In genomic region chr12:71136130-71136973, GRCm38 (mm10) we compare ENCODE assay signal across 8 mouse cellular contexts. TPM values are rescaled to one million over a fixed set of nuclear protein-coding genes. Genes with fewer than 3 reads are reported as not detected.
DNase-seq lines count a peak whose midpoint lies in the region; ATAC-seq and TF ChIP-seq lines count a peak whose summit lies in the region.

Timm9 (minus strand) TSS chr12:71136684.
2700049A03Rik (plus strand) TSS chr12:71136848.

- no peak for TF ChIP-seq EP300 in liver, embryonic 14.5 days (IDR thresholded peaks at IDR 0.05; ENCODE audit: low read depth)

- H3K4me2 ChIP-seq in forebrain, embryonic 11.5 days (ENCODE audit: low read depth, low read length, severe bottlenecking), result peak within 1 kb of the TSS; percentile 83
- H3K4me2 ChIP-seq in heart, embryonic 16.5 days (ENCODE audit: low read depth, low read length), result peak within 1 kb of the TSS; percentile 99
- peak within 1 kb of the TSS; percentile 82 for H3K4me2 ChIP-seq in liver, embryonic 14.5 days (ENCODE audit: low read depth)
- H3K4me2 ChIP-seq in neural tube, embryonic 11.5 days (ENCODE audit: low read depth), result peak within 1 kb of the TSS; percentile 79
- peak within 1 kb of the TSS; percentile 96 for H3K4me2 ChIP-seq in stomach, embryonic 16.5 days (ENCODE audit: low read depth, low read length)

- WGBS in forebrain, embryonic 11.5 days, result under 1% methylated on average over 52 of the region's 52 CpGs
- under 1% methylated on average over 52 of the region's 52 CpGs for WGBS in heart, embryonic 16.5 days
- under 1% methylated on average over 52 of the region's 52 CpGs for WGBS in liver, embryonic 14.5 days (ENCODE audit: insufficient replicate concordance)
- WGBS in neural tube, embryonic 11.5 days, result under 1% methylated on average over 52 of the region's 52 CpGs
- WGBS in stomach, embryonic 16.5 days, result under 1% methylated on average over 52 of the region's 52 CpGs

- H3K36me3 ChIP-seq in E14TG2a.4 (ENCODE audit: insufficient read depth, low read length), result peaks cover 52% of the 10 kb centered on the region
- peaks cover 5% of the 10 kb centered on the region; the same call in 1 of the 2 replicates for H3K36me3 ChIP-seq in forebrain, embryonic 11.5 days (ENCODE audit: control insufficient read depth, insufficient read depth, low read length)
- peaks cover 16% of the 10 kb centered on the region for H3K36me3 ChIP-seq in heart, embryonic 16.5 days (ENCODE audit: control insufficient read depth, insufficient read depth)
- H3K36me3 ChIP-seq in liver, embryonic 14.5 days (replicated peaks; ENCODE audit: control insufficient read depth, insufficient read depth, low read depth), result peaks cover 11% of the 10 kb centered on the region
- H3K36me3 ChIP-seq in neural tube, embryonic 11.5 days (ENCODE audit: control insufficient read depth, insufficient read depth, low read length), result peaks cover 6% of the 10 kb centered on the region
- H3K36me3 ChIP-seq in stomach, embryonic 16.5 days (ENCODE audit: control insufficient read depth, insufficient read depth, low read length), result peaks cover 6% of the 10 kb centered on the region; the same call in 1 of the 2 replicates

- peak within 1 kb of the TSS; percentile 100 for H3K4me3 ChIP-seq in E14TG2a.4 (replicated peaks; ENCODE audit: low read length)
- H3K4me3 ChIP-seq in forebrain, embryonic 11.5 days (ENCODE audit: low read depth, low read length), result peak within 1 kb of the TSS; percentile 86
- H3K4me3 ChIP-seq in heart, embryonic 16.5 days (ENCODE audit: low read length), result peak within 1 kb of the TSS; percentile 84
- peak within 1 kb of the TSS; percentile 97 to 99 for H3K4me3 ChIP-seq in liver, embryonic 14.5 days (ENCODE audit: insufficient read depth in 1 of 2, low read depth in 2 of 2, low read length in 2 of 2)
- H3K4me3 ChIP-seq in neural tube, embryonic 11.5 days (ENCODE audit: low read depth, low read length), result peak within 1 kb of the TSS; percentile 89
- peak within 1 kb of the TSS; percentile 98 for H3K4me3 ChIP-seq in stomach, embryonic 16.5 days (replicated peaks; ENCODE audit: low read length)

- peak within 1 kb of the TSS; percentile 41 for H3K27ac ChIP-seq in forebrain, embryonic 11.5 days (ENCODE audit: low read depth, low read length)
- peak within 1 kb of the TSS; percentile 85 for H3K27ac ChIP-seq in heart, embryonic 16.5 days (ENCODE audit: low read length)
- peak within 1 kb of the TSS; percentile 80 for H3K27ac ChIP-seq in liver, embryonic 14.5 days
- peak within 1 kb of the TSS; percentile 56 for H3K27ac ChIP-seq in neural tube, embryonic 11.5 days (ENCODE audit: low read depth, low read length)
- H3K27ac ChIP-seq in stomach, embryonic 16.5 days (ENCODE audit: low read length), result peak within 1 kb of the TSS; percentile 79

- ATAC-seq in forebrain, embryonic 11.5 days (replicated peaks; ENCODE audit: low FRiP score), result peak; percentile 93
- ATAC-seq in heart, embryonic 16.5 days (replicated peaks; ENCODE audit: extremely low read depth, insufficient read depth, low FRiP score), result peak; percentile 91
- ATAC-seq in liver, embryonic 14.5 days (ENCODE audit: insufficient read depth), result peak; percentile 85
- peak; percentile 92 for ATAC-seq in neural tube, embryonic 11.5 days (ENCODE audit: insufficient read depth, low FRiP score, low TSS enrichment)
- ATAC-seq in stomach, embryonic 16.5 days (ENCODE audit: insufficient read depth, low FRiP score), result peak; percentile 90

- peak; percentile 72 for DNase-seq in c-Kit-positive CD71-positive TER-119-negative erythroid progenitor cells, embryonic 14.5 days (ENCODE audit: low read depth)
- peak; percentile 85 for DNase-seq in forebrain, embryonic 11.5 days (ENCODE audit: low spot score)
- peak; percentile 76 to 85 for DNase-seq in kidney, postnatal 36 days
- DNase-seq in liver, embryonic 14.5 days (ENCODE audit: low read depth in 3 of 3, low spot score in 3 of 3), result peak; percentile 70 to 73 (median 72)
- DNase-seq in neural tube, embryonic 11.5 days (ENCODE audit: low spot score), result peak; percentile 84

- H3K27me3 ChIP-seq in E14TG2a.4 (ENCODE audit: insufficient read depth, low read length), result no peaks in the 10 kb centered on the region
- no peaks in the 10 kb centered on the region for H3K27me3 ChIP-seq in forebrain, embryonic 11.5 days (ENCODE audit: control insufficient read depth, insufficient read depth, low read length)
- no peaks in the 10 kb centered on the region for H3K27me3 ChIP-seq in heart, embryonic 16.5 days (ENCODE audit: control insufficient read depth, insufficient read depth, low read length)
- H3K27me3 ChIP-seq in liver, embryonic 14.5 days (ENCODE audit: control insufficient read depth, insufficient read depth, low read length), result no peaks in the 10 kb centered on the region
- no peaks in the 10 kb centered on the region for H3K27me3 ChIP-seq in neural tube, embryonic 11.5 days (ENCODE audit: control insufficient read depth, insufficient read depth, low read length)
- H3K27me3 ChIP-seq in stomach, embryonic 16.5 days (ENCODE audit: control insufficient read depth, insufficient read depth, low read length), result no peaks in the 10 kb centered on the region

- peak within 1 kb of the TSS; percentile 87 for H3K9ac ChIP-seq in forebrain, embryonic 11.5 days (ENCODE audit: low read length)
- peak within 1 kb of the TSS; percentile 92 for H3K9ac ChIP-seq in heart, embryonic 16.5 days (ENCODE audit: low read length)
- peak within 1 kb of the TSS; percentile 90 for H3K9ac ChIP-seq in liver, embryonic 14.5 days (replicated peaks)
- H3K9ac ChIP-seq in neural tube, embryonic 11.5 days (ENCODE audit: low read length), result peak within 1 kb of the TSS; percentile 89
- peak within 1 kb of the TSS; percentile 96 for H3K9ac ChIP-seq in stomach, embryonic 16.5 days (ENCODE audit: low read length)

- peaks cover 44% of the 10 kb centered on the region for H3K4me1 ChIP-seq in E14TG2a.4 (replicated peaks; ENCODE audit: low read depth, low read length)
- peaks cover 2% of the 10 kb centered on the region; the same call in 1 of the 2 replicates for H3K4me1 ChIP-seq in forebrain, embryonic 11.5 days (replicated peaks; ENCODE audit: control insufficient read depth, insufficient read depth, low read length)
- H3K4me1 ChIP-seq in heart, embryonic 16.5 days (ENCODE audit: control insufficient read depth, insufficient read depth, low read length), result peaks cover 20% of the 10 kb centered on the region
- H3K4me1 ChIP-seq in liver, embryonic 14.5 days (replicated peaks; ENCODE audit: control insufficient read depth in 2 of 2, insufficient read depth in 2 of 2, low read length in 1 of 2), result peaks cover 5 to 9% of the 10 kb centered on the region in 2 experiments; a peak in 2 of 4 replicates
- H3K4me1 ChIP-seq in neural tube, embryonic 11.5 days (ENCODE audit: control insufficient read depth, insufficient read depth, low read length), result peaks cover 7% of the 10 kb centered on the region
- peaks cover 16% of the 10 kb centered on the region for H3K4me1 ChIP-seq in stomach, embryonic 16.5 days (ENCODE audit: control insufficient read depth, insufficient read depth, low read length)

- no peaks in the 10 kb centered on the region for H3K9me3 ChIP-seq in E14TG2a.4 (ENCODE audit: low read length)
- no peaks in the 10 kb centered on the region for H3K9me3 ChIP-seq in forebrain, embryonic 11.5 days (ENCODE audit: control insufficient read depth, low read length)
- no peaks in the 10 kb centered on the region for H3K9me3 ChIP-seq in heart, embryonic 16.5 days (replicated peaks; ENCODE audit: control insufficient read depth, low read length)
- H3K9me3 ChIP-seq in liver, embryonic 14.5 days (ENCODE audit: control insufficient read depth, low read length), result no peaks in the 10 kb centered on the region
- no peaks in the 10 kb centered on the region for H3K9me3 ChIP-seq in neural tube, embryonic 11.5 days (ENCODE audit: control insufficient read depth, low read length)
- no peaks in the 10 kb centered on the region for H3K9me3 ChIP-seq in stomach, embryonic 16.5 days (replicated peaks; ENCODE audit: control insufficient read depth, low read length)

- no peak for TF ChIP-seq CTCF in E14TG2a.4 (conservative IDR thresholded peaks at IDR 0.05; ENCODE audit: low read length)
- TF ChIP-seq CTCF in liver, embryonic 14.5 days (IDR thresholded peaks at IDR 0.05; ENCODE audit: low read depth), result no peak

RNA-seq across cellular contexts. Expression of gene Timm9, which starts in this region (rescaled TPM):
- polyA plus RNA-seq in forebrain, embryonic 11.5 days (2014; fragmentation: Nextera tagmentation; extraction: Ambion mirVana), result 73.9 and 77.0 TPM in 2 replicates
- 98.9 and 108 TPM in 2 replicates for polyA plus RNA-seq in heart, embryonic 16.5 days (2015; fragmentation: Nextera tagmentation; extraction: Ambion mirVana)
- 13.0 and 23.7 TPM in 2 replicates for polyA plus RNA-seq in liver, embryonic 14.5 days (2012; rRNA removed)
- polyA plus RNA-seq in liver, embryonic 14.5 days (2014; fragmentation: Nextera tagmentation; extraction: Ambion mirVana), result 40.2 and 43.4 TPM in 2 replicates
- 68.5 and 77.3 TPM in 2 replicates for polyA plus RNA-seq in neural tube, embryonic 11.5 days (2014; fragmentation: Nextera tagmentation; extraction: Ambion mirVana)
- polyA plus RNA-seq in stomach, embryonic 16.5 days (2015; fragmentation: Nextera tagmentation; extraction: Ambion mirVana), result 75.9 and 76.1 TPM in 2 replicates

RNA-seq across cellular contexts. Expression of gene 2700049A03Rik, which starts in this region (rescaled TPM):
- 19.0 and 21.3 TPM in 2 replicates for polyA plus RNA-seq in forebrain, embryonic 11.5 days (2014; fragmentation: Nextera tagmentation; extraction: Ambion mirVana)
- 9.1 and 9.2 TPM in 2 replicates for polyA plus RNA-seq in heart, embryonic 16.5 days (2015; fragmentation: Nextera tagmentation; extraction: Ambion mirVana)
- 2.0 and 2.7 TPM in 2 replicates for polyA plus RNA-seq in liver, embryonic 14.5 days (2012; rRNA removed)
- polyA plus RNA-seq in liver, embryonic 14.5 days (2014; fragmentation: Nextera tagmentation; extraction: Ambion mirVana), result 4.1 and 4.2 TPM in 2 replicates
- polyA plus RNA-seq in neural tube, embryonic 11.5 days (2014; fragmentation: Nextera tagmentation; extraction: Ambion mirVana), result 20.1 and 21.8 TPM in 2 replicates
- polyA plus RNA-seq in stomach, embryonic 16.5 days (2015; fragmentation: Nextera tagmentation; extraction: Ambion mirVana), result 8.4 and 11.3 TPM in 2 replicates

Comparison
In these comparisons a context has a peak if more than half of its experiments do, and no peak if none do; other contexts are left out.
1. Peak in every context shown above with its lines: DNase-seq, ATAC-seq, H3K4me3 ChIP-seq and H3K27ac ChIP-seq.